Mouse (Mus musculus): ENCODE data around the gene Map4k5. TPM values are rescaled to one million over a fixed set of nuclear protein-coding genes. Genes with fewer than 3 reads are reported as not detected.
A peak's percentile ranks its signal among the peaks of the same experiment; 100 is the strongest.

The Map4k5 gene
- polyA plus RNA-seq, 1 experiment: 25.7 TPM

DNA sequence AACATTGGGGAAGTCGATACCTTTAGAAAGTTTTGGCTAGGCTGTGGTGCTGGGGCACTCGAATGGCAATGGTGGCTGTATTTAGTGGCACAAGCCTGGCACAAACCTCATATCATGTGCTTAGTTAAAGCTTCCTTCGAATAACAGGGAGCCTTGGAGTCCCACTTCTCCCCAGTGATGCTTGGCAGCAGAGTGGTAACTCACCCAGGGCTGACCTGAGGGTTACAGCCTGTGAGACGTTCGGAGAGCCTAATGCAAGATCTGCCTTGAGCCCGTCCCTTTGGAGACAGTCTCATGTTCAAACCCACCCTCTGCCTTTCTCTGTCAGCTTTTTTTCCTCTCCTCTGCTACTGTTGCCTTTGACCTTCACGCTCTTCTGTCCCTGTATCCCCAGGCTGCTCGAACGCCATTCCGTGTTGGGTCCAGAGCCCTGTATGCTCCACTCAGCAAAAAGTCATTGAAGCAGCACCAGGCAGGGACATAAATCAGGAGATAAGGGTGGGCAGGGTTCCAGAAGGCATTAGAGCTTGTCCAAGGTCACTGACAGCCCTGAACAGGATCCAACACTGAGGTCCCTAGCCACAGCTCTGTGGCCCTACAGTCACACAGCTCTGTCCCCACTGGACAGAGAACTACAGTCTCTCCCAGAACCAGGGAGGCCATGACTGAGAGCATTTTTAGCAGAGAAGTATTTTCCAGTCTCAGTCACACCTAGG is 110.9 kb downstream of the Map4k5 start:
- no peak for DNase-seq (ENCODE audit: low read depth)
- TF ChIP-seq POLR2A (IDR thresholded peaks at IDR 0.05; ENCODE audit: borderline replicate concordance, extremely low read depth, insufficient read depth, insufficient read length, poor library complexity, severe bottlenecking) (no peak), CTCF (IDR thresholded peaks at IDR 0.05; ENCODE audit: borderline replicate concordance, extremely low read depth, insufficient read depth, insufficient read length) (no peak)

DNA sequence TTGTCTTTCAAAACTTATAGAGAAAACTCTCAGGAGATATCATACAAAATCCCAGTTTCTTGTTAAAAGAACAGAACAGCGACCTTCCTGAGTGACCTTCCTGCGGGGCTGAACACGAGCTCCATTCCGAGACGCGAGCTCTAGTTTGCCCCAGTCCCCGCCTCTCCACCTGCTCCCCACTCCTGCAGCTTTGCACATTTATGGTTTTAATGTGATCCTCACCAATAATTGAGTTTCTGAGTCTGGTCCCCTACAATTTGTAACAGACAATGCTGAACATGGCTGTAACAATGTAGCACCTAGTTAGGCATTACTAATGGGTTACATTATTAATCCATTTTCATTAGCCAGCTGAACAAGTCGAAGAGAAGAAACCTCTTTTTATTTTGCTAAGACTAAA is 111.5 kb downstream of the Map4k5 start:
- no peak for DNase-seq (ENCODE audit: low read depth)
- no peak for TF ChIP-seq POLR2A (IDR thresholded peaks at IDR 0.05; ENCODE audit: borderline replicate concordance, extremely low read depth, insufficient read depth, insufficient read length, poor library complexity, severe bottlenecking)
- TF ChIP-seq CTCF (IDR thresholded peaks at IDR 0.05; ENCODE audit: borderline replicate concordance, extremely low read depth, insufficient read depth, insufficient read length): no peak

DNA sequence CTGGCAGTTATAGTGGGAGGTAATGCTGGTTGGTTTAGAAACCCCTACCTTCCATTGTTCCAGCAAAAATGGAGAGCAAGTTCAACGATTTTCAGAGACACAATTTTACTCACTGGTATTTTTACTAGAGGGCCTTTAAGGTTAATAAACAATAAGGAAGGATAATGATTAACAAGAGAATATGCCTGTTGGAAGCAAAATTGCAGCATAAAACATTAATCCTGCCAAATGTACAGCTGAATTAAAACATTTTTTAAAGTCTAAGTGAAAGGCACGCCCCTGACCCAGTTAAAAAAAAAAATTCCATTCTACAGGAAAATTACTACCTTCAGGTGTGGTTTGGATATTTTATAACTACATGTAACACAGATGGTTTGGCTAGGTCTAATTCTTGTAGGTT is 115.0 kb downstream of the Map4k5 start:
- TF ChIP-seq CTCF (IDR thresholded peaks at IDR 0.05; ENCODE audit: borderline replicate concordance, extremely low read depth, insufficient read depth, insufficient read length): no peak
- TF ChIP-seq POLR2A (IDR thresholded peaks at IDR 0.05; ENCODE audit: borderline replicate concordance, extremely low read depth, insufficient read depth, insufficient read length, poor library complexity, severe bottlenecking): no peak
- no peak for DNase-seq (ENCODE audit: low read depth)

DNA sequence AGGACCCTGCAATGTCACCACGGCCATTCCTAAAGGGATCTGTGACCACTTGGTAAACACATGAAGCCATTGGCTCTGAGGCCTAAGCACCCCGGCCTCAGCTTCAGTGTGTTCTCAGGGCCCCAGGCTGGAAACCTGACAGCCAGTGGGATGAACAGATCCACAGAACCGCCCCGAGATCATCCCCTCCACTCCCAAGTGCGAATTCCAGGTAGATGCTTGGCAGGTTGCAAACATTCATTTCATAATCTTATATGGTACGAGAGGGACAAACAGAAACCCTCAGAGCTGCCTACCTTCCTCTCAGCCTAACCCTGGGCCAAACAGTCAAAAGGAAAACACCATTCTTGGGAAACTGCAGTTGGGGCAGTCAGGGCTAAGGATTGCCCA is 115.7 kb downstream of the Map4k5 start:
- TF ChIP-seq POLR2A (IDR thresholded peaks at IDR 0.05; ENCODE audit: borderline replicate concordance, extremely low read depth, insufficient read depth, insufficient read length, poor library complexity, severe bottlenecking): no peak
- TF ChIP-seq CTCF (IDR thresholded peaks at IDR 0.05; ENCODE audit: borderline replicate concordance, extremely low read depth, insufficient read depth, insufficient read length): no peak
- DNase-seq (ENCODE audit: low read depth): no peak

DNA sequence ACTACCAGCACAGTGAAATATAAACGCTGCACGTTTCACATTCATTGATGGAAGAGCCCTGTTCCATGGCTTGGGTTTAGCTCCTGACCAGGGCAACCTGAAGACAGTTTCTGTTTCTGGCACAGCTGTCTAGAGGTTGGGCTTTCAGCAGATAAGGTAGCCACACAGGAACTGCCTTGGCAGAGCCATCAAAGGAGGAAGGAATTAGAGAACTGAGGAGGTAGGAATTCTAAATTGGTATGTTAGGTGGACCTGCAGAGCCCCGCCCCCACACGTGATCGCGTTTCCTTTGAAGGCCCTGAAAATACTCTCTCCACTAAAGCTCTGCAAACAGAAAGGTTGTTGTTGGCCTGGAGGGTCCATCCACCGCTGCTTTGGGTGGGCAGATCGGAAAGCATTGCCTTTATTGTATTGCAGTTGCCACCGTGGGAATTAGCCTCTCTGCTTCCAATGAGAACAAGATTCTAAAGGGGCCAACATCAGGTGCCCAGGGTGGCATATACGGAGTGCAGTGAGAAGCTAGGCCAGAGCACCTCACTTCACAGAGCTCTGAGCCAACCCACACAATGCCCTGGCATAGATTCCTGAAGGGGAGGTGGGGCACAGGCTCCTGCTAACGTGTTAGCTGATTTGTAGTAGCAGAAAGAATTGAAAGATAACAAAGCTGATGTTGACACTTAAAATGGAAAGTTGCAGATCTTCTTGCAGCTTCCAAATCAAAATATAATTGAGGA is 116.2 kb downstream of the Map4k5 start:
- DNase-seq (ENCODE audit: low read depth): no peak
- TF ChIP-seq CTCF (IDR thresholded peaks at IDR 0.05; ENCODE audit: borderline replicate concordance, extremely low read depth, insufficient read depth, insufficient read length) (no peak), POLR2A (IDR thresholded peaks at IDR 0.05; ENCODE audit: borderline replicate concordance, extremely low read depth, insufficient read depth, insufficient read length, poor library complexity, severe bottlenecking) (no peak)

DNA sequence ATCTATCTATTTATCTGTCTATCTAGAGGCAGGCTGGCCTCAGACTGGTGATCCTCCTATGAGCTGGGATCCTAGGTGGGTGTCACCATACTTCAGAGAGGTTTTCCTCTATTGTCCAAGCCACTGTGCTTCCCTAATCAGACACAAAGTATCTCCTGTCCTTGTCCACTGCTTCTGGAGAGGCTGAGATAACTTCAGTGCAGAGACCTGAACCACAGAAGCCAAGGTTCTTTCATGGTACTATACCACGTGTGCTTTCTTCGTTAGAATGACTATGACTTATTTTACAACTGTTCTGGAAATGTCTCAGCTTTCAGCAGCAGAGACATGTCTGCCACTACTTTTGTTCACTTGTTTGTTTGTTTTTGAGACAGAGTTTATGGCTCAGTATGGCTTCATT is 124.2 kb downstream of the Map4k5 start:
- TF ChIP-seq POLR2A (IDR thresholded peaks at IDR 0.05; ENCODE audit: borderline replicate concordance, extremely low read depth, insufficient read depth, insufficient read length, poor library complexity, severe bottlenecking) (no peak), CTCF (IDR thresholded peaks at IDR 0.05; ENCODE audit: borderline replicate concordance, extremely low read depth, insufficient read depth, insufficient read length) (no peak)
- DNase-seq (ENCODE audit: low read depth): no peak

DNA sequence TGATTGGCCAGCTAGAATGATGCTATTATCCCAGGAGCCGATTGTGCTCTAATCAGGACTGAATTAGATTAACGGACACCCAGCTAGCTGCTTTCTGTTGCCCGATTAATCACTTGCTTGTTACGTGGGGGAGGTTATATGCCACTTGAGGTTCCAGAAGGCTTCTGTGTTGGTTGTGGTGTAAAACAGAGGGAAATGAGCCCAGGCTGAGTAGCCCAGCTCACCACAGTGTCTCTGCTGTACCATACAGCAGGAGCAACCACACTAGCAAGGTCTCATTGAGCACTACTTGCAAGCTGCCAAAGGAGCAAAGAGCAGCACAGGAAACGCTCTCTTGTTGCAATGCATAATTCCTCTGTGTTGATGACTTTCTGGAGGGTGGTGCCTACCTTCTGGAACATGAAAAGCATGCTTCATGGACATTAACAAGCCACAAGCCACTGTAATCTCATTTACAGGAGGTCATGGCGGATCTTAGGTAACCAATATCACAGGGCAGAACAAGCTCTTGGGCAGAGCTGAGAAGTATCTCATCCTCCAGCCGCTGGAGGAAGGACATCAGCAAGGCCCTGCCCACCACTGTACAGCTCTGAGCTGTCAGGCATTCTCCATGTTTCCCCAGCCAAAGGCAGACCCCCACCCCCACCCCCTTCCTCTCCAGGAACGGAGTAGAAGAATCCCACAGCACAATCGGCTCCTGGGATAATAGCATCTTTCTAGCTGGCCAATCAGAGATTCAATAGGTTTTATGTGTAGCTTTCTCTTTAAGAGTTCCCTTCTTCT is 125.3 kb downstream of the Map4k5 start:
- DNase-seq (ENCODE audit: low read depth): peak; percentile 49
- TF ChIP-seq POLR2A (IDR thresholded peaks at IDR 0.05; ENCODE audit: borderline replicate concordance, extremely low read depth, insufficient read depth, insufficient read length, poor library complexity, severe bottlenecking): no peak
- no peak for TF ChIP-seq CTCF (IDR thresholded peaks at IDR 0.05; ENCODE audit: borderline replicate concordance, extremely low read depth, insufficient read depth, insufficient read length)

DNA sequence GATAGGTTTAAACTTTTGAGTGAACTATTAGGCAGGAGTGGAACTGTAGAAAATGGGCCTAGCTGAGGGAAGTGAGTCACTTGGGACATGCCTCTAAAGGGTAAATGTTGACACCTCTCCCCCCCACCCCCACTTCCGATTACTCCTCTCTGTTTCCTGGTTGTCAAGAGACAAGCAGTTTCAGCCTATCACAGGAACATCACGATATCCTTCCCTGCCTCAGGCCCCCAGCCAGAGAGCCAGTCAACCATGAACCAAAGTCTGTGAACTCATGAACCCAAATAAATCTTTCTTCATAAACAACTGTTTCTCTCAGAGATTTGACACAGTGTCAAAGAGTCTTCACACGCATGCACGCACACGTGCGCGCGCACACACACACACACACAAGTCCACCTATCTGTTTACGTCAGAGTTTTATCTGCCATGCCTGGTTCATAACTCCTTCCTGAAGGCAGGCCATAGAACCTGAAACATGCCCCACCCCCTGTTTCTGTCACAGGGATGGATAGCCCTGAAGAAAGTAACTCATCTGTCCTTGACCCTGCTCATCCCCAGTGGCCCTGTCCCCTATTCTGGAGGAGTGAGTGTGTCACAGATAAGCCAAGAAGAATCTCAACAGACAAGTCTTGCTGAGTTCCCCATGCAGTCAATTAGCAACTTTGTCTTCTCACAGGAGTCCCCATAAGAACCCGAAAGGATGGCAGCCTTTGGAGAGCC is 126.7 kb downstream of the Map4k5 start:
- TF ChIP-seq POLR2A (IDR thresholded peaks at IDR 0.05; ENCODE audit: borderline replicate concordance, extremely low read depth, insufficient read depth, insufficient read length, poor library complexity, severe bottlenecking) (no peak), CTCF (IDR thresholded peaks at IDR 0.05; ENCODE audit: borderline replicate concordance, extremely low read depth, insufficient read depth, insufficient read length) (no peak)
- no peak for DNase-seq (ENCODE audit: low read depth)

DNA sequence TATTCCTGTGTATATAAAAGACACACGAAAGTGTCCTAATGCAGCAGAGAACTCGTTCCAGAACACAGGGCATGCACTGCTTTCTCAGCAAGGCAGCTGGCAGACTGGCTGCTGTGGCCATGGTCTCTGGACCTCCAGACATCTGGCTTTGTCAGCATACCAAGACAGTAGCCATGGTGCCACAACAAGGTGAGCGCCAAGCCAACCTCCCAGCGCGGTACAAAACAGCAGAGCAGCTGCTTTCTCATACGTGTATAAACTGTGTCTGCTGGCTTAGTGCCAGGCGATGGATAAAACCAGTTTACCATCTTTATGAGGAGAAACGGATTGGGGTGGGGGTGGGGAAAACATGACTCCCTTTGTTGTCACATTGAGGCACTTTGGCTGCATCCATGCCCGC is 127.5 kb downstream of the Map4k5 start:
- peak; percentile 65 for DNase-seq (ENCODE audit: low read depth)
- TF ChIP-seq CTCF (IDR thresholded peaks at IDR 0.05; ENCODE audit: borderline replicate concordance, extremely low read depth, insufficient read depth, insufficient read length): no peak

DNA sequence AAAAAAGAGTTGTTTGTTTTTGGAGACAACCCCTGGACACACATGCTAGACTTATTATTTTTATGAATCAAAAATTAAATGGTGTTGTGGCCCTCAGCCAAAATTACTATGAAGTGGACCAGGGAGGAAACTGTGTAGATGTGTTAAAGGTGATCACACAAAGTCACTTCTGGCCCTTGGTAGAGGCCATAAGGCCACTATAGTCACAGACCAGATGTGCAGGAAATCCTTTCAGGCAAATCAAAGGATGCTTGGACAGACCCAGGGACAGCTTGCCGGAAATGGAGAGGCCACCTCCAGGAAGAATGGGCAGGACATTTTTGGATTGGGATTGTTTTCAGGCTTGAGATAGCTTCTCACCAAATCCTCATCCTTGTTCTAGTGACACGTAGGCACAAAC is 131.4 kb downstream of the Map4k5 start:
- no peak for DNase-seq (ENCODE audit: low read depth)
- no peak for TF ChIP-seq POLR2A (IDR thresholded peaks at IDR 0.05; ENCODE audit: borderline replicate concordance, extremely low read depth, insufficient read depth, insufficient read length, poor library complexity, severe bottlenecking)
- TF ChIP-seq CTCF (IDR thresholded peaks at IDR 0.05; ENCODE audit: borderline replicate concordance, extremely low read depth, insufficient read depth, insufficient read length): no peak

Measured in brain, embryonic 14.5 days (tissue).